Mouse (Mus musculus): ENCODE results near the gene Smad1. TPM values are rescaled to one million over a fixed set of nuclear protein-coding genes. Genes with fewer than 3 reads are reported as not detected.

The Smad1 gene
- polyA plus RNA-seq, 1 experiment from 2014 or later: 36.1 TPM

- DNase-seq (ENCODE audit: low spot score): no peak
- Histone ChIP-seq H3K27ac (replicated peaks) (no peak overlapping the region), H3K9me3 (replicated peaks) (peaks cover 6% of the 10 kb centered on the region; the same call in 1 of the 2 replicates), H3K36me3 (peaks cover 26% of the 10 kb centered on the region), H3K4me3 (no peak overlapping the region), H3K27me3 (ENCODE audit: low read depth, poor library complexity, severe bottlenecking) (no peaks in the 10 kb centered on the region), H3K4me1 (peaks cover 43% of the 10 kb centered on the region)
- WGBS: 83% methylated on average over 9 of the region's 9 CpGs
Observed at GRCm38 (mm10) chr8:79394009-79394408, 5.3 kb downstream of the Smad1 start.

GRCm38 (mm10) chr8:79393215-79393614 lies 6.1 kb downstream of the Smad1 start:
- H3K27ac ChIP-seq (replicated peaks): no peak overlapping the region
- peaks cover 34% of the 10 kb centered on the region for H3K36me3 ChIP-seq
- H3K27me3 ChIP-seq (ENCODE audit: low read depth, poor library complexity, severe bottlenecking): no peaks in the 10 kb centered on the region
- H3K9me3 ChIP-seq (replicated peaks): peaks cover 7% of the 10 kb centered on the region; the same call in 1 of the 2 replicates
- H3K4me1 ChIP-seq: peaks cover 43% of the 10 kb centered on the region
- 93% methylated on average over 5 of the region's 5 CpGs for whole genome bisulfite sequencing
- no peak overlapping the region for H3K4me3 ChIP-seq
- DNase-seq (ENCODE audit: low spot score): no peak

- WGBS: 64% methylated on average over 6 of the region's 6 CpGs
- H3K4me3 ChIP-seq: no peak overlapping the region
- H3K27ac ChIP-seq (replicated peaks): no peak overlapping the region
- DNase-seq (ENCODE audit: low spot score): no peak
- H3K9me3 ChIP-seq (replicated peaks): peaks cover 7% of the 10 kb centered on the region; the same call in 1 of the 2 replicates
- no peaks in the 10 kb centered on the region for H3K27me3 ChIP-seq (ENCODE audit: low read depth, poor library complexity, severe bottlenecking)
- peaks cover 39% of the 10 kb centered on the region for H3K36me3 ChIP-seq
- peaks cover 39% of the 10 kb centered on the region for H3K4me1 ChIP-seq
Observed at GRCm38 (mm10) chr8:79392649-79393048, 6.7 kb downstream of the Smad1 start.

GRCm38 (mm10) chr8:79391454-79391853 lies 7.9 kb downstream of the Smad1 start:
- Histone ChIP-seq H3K36me3 (peaks cover 49% of the 10 kb centered on the region), H3K4me1 (peaks cover 27% of the 10 kb centered on the region), H3K9me3 (replicated peaks) (peaks cover 7% of the 10 kb centered on the region; the same call in 1 of the 2 replicates), H3K27me3 (ENCODE audit: low read depth, poor library complexity, severe bottlenecking) (no peaks in the 10 kb centered on the region), H3K4me3 (no peak overlapping the region), H3K27ac (replicated peaks) (no peak overlapping the region)
- WGBS: 84% methylated on average over 13 of the region's 13 CpGs
- DNase-seq (ENCODE audit: low spot score): no peak

- H3K36me3 ChIP-seq: peaks cover 46% of the 10 kb centered on the region
- H3K4me1 ChIP-seq: peaks cover 39% of the 10 kb centered on the region
- no peak overlapping the region for H3K27ac ChIP-seq (replicated peaks)
- no peaks in the 10 kb centered on the region for H3K27me3 ChIP-seq (ENCODE audit: low read depth, poor library complexity, severe bottlenecking)
- no peak overlapping the region for H3K4me3 ChIP-seq
- H3K9me3 ChIP-seq (replicated peaks): peaks cover 7% of the 10 kb centered on the region; the same call in 1 of the 2 replicates
- DNase-seq (ENCODE audit: low spot score): no peak
- 94% methylated on average over 23 of the region's 23 CpGs for WGBS
Observed at GRCm38 (mm10) chr8:79389074-79389786, 10.1 kb downstream of the Smad1 start.

- no peak for DNase-seq (ENCODE audit: low spot score)
- no peaks in the 10 kb centered on the region for H3K27me3 ChIP-seq (ENCODE audit: low read depth, poor library complexity, severe bottlenecking)
- H3K9me3 ChIP-seq (replicated peaks): peaks cover 7% of the 10 kb centered on the region; the same call in 1 of the 2 replicates
- peaks cover 45% of the 10 kb centered on the region for H3K36me3 ChIP-seq
- no peak overlapping the region for H3K27ac ChIP-seq (replicated peaks)
- H3K4me1 ChIP-seq: peaks cover 46% of the 10 kb centered on the region
- H3K4me3 ChIP-seq: no peak overlapping the region
- 93% methylated on average over 5 of the region's 5 CpGs for WGBS
Observed at GRCm38 (mm10) chr8:79386831-79387230, 12.5 kb downstream of the Smad1 start.

GRCm38 (mm10) chr8:79386358-79386757 lies 13.0 kb downstream of the Smad1 start:
- peaks cover 47% of the 10 kb centered on the region for H3K4me1 ChIP-seq
- no peak for DNase-seq (ENCODE audit: low spot score)
- 75% methylated on average over 6 of the region's 6 CpGs for WGBS

GRCm38 (mm10) chr8:79384276-79385271 lies 14.7 kb downstream of the Smad1 start:
- Histone ChIP-seq H3K4me3 (peak overlapping the region; percentile 34), H3K27me3 (ENCODE audit: low read depth, poor library complexity, severe bottlenecking) (no peaks in the 10 kb centered on the region), H3K9me3 (replicated peaks) (peaks cover 7% of the 10 kb centered on the region; the same call in 1 of the 2 replicates), H3K4me1 (peaks cover 56% of the 10 kb centered on the region), H3K36me3 (peaks cover 31% of the 10 kb centered on the region), H3K27ac (replicated peaks) (peak overlapping the region; percentile 19; the same call in 1 of the 2 replicates)
- peak; percentile 25 for DNase-seq (ENCODE audit: low spot score)
- 14% methylated on average over 25 of the region's 25 CpGs for WGBS

More at GRCm38 (mm10) chr8:79386358-79386757, 13.0 kb downstream of the Smad1 start:
- H3K9me3 ChIP-seq (replicated peaks): peaks cover 7% of the 10 kb centered on the region; the same call in 1 of the 2 replicates
- no peak overlapping the region for H3K27ac ChIP-seq (replicated peaks)
- no peak overlapping the region for H3K4me3 ChIP-seq
- H3K27me3 ChIP-seq (ENCODE audit: low read depth, poor library complexity, severe bottlenecking): no peaks in the 10 kb centered on the region
- peaks cover 45% of the 10 kb centered on the region for H3K36me3 ChIP-seq

- DNase-seq (ENCODE audit: low spot score): peak; percentile 46
- 7% methylated on average over 8 of the region's 8 CpGs for WGBS
- Histone ChIP-seq H3K36me3 (peaks cover 14% of the 10 kb centered on the region), H3K9me3 (replicated peaks) (no peaks in the 10 kb centered on the region), H3K27me3 (ENCODE audit: low read depth, poor library complexity, severe bottlenecking) (no peaks in the 10 kb centered on the region), H3K4me1 (peaks cover 63% of the 10 kb centered on the region), H3K27ac (replicated peaks) (0 out of 2 replicates have a peak overlapping the region, but pooled peaks have one; percentile 57), H3K4me3 (peak overlapping the region; percentile 23; the same call in 1 of the 2 replicates)
Observed at GRCm38 (mm10) chr8:79382857-79383262, 16.5 kb downstream of the Smad1 start.

- peaks cover 11% of the 10 kb centered on the region for H3K36me3 ChIP-seq
- no peaks in the 10 kb centered on the region for H3K9me3 ChIP-seq (replicated peaks)
- WGBS: 71% methylated on average over 6 of the region's 6 CpGs
- no peak for DNase-seq (ENCODE audit: low spot score)
- peaks cover 63% of the 10 kb centered on the region for H3K4me1 ChIP-seq
- H3K27ac ChIP-seq (replicated peaks): no peak overlapping the region
- H3K27me3 ChIP-seq (ENCODE audit: low read depth, poor library complexity, severe bottlenecking): no peaks in the 10 kb centered on the region
- no peak overlapping the region for H3K4me3 ChIP-seq
Observed at GRCm38 (mm10) chr8:79381771-79382170, 17.5 kb downstream of the Smad1 start.

GRCm38 (mm10) chr8:79380386-79380785 lies 18.9 kb downstream of the Smad1 start:
- Histone ChIP-seq H3K4me3 (no peak overlapping the region), H3K4me1 (peaks cover 55% of the 10 kb centered on the region), H3K36me3 (peaks cover 6% of the 10 kb centered on the region), H3K27me3 (ENCODE audit: low read depth, poor library complexity, severe bottlenecking) (no peaks in the 10 kb centered on the region), H3K27ac (replicated peaks) (no peak overlapping the region), H3K9me3 (replicated peaks) (no peaks in the 10 kb centered on the region)
- 80% methylated on average over 1 of the region's 1 CpGs for WGBS
- DNase-seq (ENCODE audit: low spot score): no peak

GRCm38 (mm10) chr8:79379971-79380370 lies 19.3 kb downstream of the Smad1 start:
- DNase-seq (ENCODE audit: low spot score): no peak
- H3K4me3 ChIP-seq: no peak overlapping the region
- no peaks in the 10 kb centered on the region for H3K27me3 ChIP-seq (ENCODE audit: low read depth, poor library complexity, severe bottlenecking)
- no peak overlapping the region for H3K27ac ChIP-seq (replicated peaks)
- H3K9me3 ChIP-seq (replicated peaks): no peaks in the 10 kb centered on the region
- H3K36me3 ChIP-seq: peaks cover 6% of the 10 kb centered on the region
- 73% methylated on average over 14 of the region's 14 CpGs for WGBS
- H3K4me1 ChIP-seq: peaks cover 51% of the 10 kb centered on the region
